Mouse (Mus musculus): Measurements from ENCODE around the gene Dffb. TPM values are rescaled to one million over a fixed set of nuclear protein-coding genes. Genes with fewer than 3 reads are reported as not detected.

The Dffb gene
- polyA plus RNA-seq, 1 experiment, result 15.5 TPM

DNA sequence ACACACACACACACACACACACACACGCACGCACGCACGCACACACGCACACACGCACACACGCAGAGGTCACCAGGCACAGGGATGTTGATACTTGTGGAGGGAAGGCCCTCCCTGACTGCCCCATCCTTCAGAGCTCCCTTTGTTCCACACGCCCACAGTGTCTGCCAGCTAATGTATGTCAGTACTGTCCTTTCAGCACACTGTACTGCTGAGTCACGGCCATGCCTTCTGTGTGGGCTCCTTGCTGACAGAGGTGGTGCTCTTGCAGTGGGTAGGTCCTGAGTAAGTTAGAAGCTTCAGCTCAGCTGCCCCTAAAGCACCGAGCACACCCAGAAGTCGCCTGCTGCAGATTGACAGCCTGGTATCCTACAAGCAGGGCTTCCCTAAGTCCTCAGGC is 5.5 kb upstream of the Dffb start:
- TF ChIP-seq GATA1 (IDR thresholded peaks at IDR 0.05; ENCODE audit: low read length), result no peak

- TF ChIP-seq GATA1 (IDR thresholded peaks at IDR 0.05; ENCODE audit: low read length), result no peak
Measured at GRCm38 (mm10) chr4:153979243-153979642, 4.3 kb upstream of the Dffb start.

- TF ChIP-seq GATA1 (IDR thresholded peaks at IDR 0.05; ENCODE audit: low read length), result no peak
Measured at GRCm38 (mm10) chr4:153975768-153976167, 842 bp upstream of the Dffb start.

DNA sequence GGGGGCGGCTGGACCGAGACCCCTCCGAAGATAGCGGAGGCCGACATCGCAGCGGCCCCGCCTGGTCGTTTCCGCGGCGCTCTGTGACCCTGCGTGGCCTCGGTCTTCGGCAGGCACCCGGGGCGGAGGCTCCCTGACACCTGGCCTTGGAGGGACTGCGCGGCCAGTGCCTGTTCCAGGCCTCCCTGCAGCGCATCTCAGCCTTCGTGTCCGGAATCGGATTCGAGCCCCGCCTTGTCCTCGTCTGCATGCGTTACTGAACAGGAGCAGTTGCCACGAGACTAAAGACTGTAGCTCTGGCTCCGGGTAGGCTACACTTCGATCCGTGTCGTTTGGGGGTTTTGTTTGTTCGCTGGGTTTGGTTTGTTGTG is 351 bp upstream of the Dffb start:
- no peak for TF ChIP-seq GATA1 (IDR thresholded peaks at IDR 0.05; ENCODE audit: low read length)

- TF ChIP-seq GATA1 (IDR thresholded peaks at IDR 0.05; ENCODE audit: low read length), result no peak
Measured at GRCm38 (mm10) chr4:153968063-153968462, 6.9 kb downstream of the Dffb start.

- TF ChIP-seq GATA1 (IDR thresholded peaks at IDR 0.05; ENCODE audit: low read length), result no peak
Measured at GRCm38 (mm10) chr4:153967556-153967955, 7.4 kb downstream of the Dffb start.

- no peak for TF ChIP-seq GATA1 (IDR thresholded peaks at IDR 0.05; ENCODE audit: low read length)
Measured at GRCm38 (mm10) chr4:153966651-153967050, 8.3 kb downstream of the Dffb start.

GRCm38 (mm10) chr4:153962631-153963030 is 12.3 kb downstream of the Dffb start:
- TF ChIP-seq GATA1 (IDR thresholded peaks at IDR 0.05; ENCODE audit: low read length), result no peak

DNA sequence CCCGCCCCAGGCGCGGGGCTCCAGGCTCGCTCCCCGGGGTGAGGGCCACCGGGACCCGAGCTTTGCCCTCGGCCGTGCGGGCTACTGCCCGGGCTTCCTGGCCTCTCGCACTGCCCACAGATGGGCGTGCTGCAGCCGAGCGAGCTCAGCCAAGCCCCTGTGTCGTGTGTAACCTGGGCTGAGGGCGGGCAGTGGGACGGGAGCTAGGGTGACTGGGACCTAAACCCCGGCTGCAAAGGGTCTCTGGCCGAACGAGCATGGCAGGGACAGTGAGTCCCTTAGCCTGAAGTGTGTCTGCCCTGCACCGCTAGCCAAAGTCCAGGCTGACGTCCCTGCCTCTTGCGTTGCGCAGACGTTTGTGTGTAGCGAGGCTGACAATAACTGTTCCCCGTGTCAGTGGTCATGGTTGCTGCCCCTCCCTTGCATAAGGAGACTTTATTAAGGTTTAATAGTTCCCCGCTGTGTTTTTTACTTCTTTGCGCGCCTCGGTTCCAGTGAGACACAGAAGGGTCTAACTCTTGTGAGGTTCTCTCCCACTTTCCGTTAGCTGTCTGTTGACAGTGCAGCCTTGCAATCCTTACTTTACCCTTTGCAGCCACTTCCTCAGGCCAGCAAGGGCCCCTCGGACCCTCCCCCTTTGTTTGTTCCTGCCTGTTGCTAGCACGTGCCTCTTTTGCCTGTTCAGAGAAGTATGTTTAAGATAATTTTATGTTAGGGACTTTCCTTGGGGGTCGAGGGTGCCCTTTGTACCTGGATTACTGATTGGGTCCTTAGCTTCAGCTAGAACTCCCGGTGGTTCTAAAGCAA is 17.3 kb downstream of the Dffb start:
- TF ChIP-seq GATA1 (IDR thresholded peaks at IDR 0.05; ENCODE audit: low read length), result no peak

GRCm38 (mm10) chr4:153956569-153957405 is 18.1 kb downstream of the Dffb start, which contains the start of gene A430005L14Rik:
Gene A430005L14Rik, plus strand, starts transcription at chr4:153957237.
- no peak for TF ChIP-seq GATA1 (IDR thresholded peaks at IDR 0.05; ENCODE audit: low read length)

GRCm38 (mm10) chr4:153955651-153956050 is 19.3 kb downstream of the Dffb start:
- no peak for TF ChIP-seq GATA1 (IDR thresholded peaks at IDR 0.05; ENCODE audit: low read length)

- TF ChIP-seq GATA1 (IDR thresholded peaks at IDR 0.05; ENCODE audit: low read length), result no peak
Measured at GRCm38 (mm10) chr4:153951692-153952091, 23.2 kb downstream of the Dffb start.

- TF ChIP-seq GATA1 (IDR thresholded peaks at IDR 0.05; ENCODE audit: low read length), result no peak
Measured at GRCm38 (mm10) chr4:153951150-153951549, 23.8 kb downstream of the Dffb start.

DNA sequence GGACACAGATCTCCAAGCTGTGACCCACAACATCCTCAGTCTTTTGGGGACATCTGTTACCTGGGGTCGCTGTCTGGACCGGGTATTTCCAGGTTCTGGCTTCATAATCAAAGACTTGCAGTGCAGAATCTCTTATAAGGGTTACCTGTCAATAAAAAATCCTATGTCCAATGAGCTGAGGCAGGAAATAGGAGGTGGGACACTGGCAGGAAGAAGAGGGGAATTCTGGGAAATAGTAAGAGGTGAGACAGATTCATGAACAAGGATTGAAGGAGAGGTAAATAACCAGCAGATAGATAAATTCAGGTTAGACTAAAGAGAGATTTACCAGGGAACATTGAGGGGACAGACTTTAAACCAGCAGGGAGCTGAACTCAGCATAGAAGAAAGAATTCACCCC is 24.6 kb downstream of the Dffb start:
- TF ChIP-seq GATA1 (IDR thresholded peaks at IDR 0.05; ENCODE audit: low read length), result no peak

- no peak for TF ChIP-seq GATA1 (IDR thresholded peaks at IDR 0.05; ENCODE audit: low read length)
Measured at GRCm38 (mm10) chr4:153945741-153946140, 29.2 kb downstream of the Dffb start.

GRCm38 (mm10) chr4:153944261-153944660 is 30.7 kb downstream of the Dffb start:
- no peak for TF ChIP-seq GATA1 (IDR thresholded peaks at IDR 0.05; ENCODE audit: low read length)
